Mouse (Mus musculus): ENCODE data around the gene App.

DNA sequence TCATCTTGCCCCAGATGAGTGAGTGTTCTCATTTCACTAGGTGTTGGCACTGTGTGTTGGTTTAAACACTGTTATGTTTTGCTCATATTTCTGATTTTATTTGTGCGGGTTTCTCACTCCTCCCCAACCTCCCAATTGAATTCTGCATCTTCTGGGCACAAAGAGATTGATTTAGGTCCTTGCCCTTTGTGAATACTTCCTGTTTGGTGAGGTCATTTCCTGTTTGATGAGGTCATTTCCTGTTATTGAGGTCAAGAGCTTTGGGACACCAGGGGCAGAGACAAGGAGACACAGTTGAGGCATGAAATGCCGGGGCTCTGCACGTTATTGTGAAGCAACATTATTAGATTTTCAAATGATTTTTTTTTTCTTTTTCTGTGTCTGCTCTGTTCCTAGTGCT lies 254.5 kb downstream of the App start:
- TF ChIP-seq EP300 (IDR thresholded peaks at IDR 0.05; ENCODE audit: low read depth) (no peak), CTCF (IDR thresholded peaks at IDR 0.05; ENCODE audit: low read depth) (no peak)
